Mouse (Mus musculus) kidney, adult 2 months (tissue): Measurements from ENCODE around the gene Macrod2.

ENCODE experiments used
- CTCF ChIP-seq: fragments of 200-500 bp; conservative IDR thresholded peaks from 2 replicates; pipeline ENCODE4 v1.5.1; 2011; ENCODE audit warnings: low read depth, mild to moderate bottlenecking, control low read depth, low read length, moderate library complexity, mixed read lengths; ENCODE audit not compliant: insufficient read depth, insufficient read length
- POLR2A ChIP-seq: fragments of 200-500 bp; IDR thresholded peaks from one replicate; pipeline ENCODE4 v1.6.1; 2011; ENCODE audit warnings: low read depth, low read length, control low read depth

- TF ChIP-seq POLR2A (no peak), CTCF (no peak)
Measured at GRCm38 (mm10) chr2:141565986-141566385, 1170.9 kb downstream of the Macrod2 start.
